Mouse (Mus musculus): ENCODE results near the gene Syt5. TPM values are rescaled to one million over a fixed set of nuclear protein-coding genes. Genes with fewer than 3 reads are reported as not detected.
"Not testable (repeated sequence)": the region's sequence is repeated elsewhere in the genome, so short reads cannot be mapped to it uniquely, and the experiment has no call there.

The Syt5 gene
- total RNA-seq (2021), result under 1 TPM in 1 of 2 experiments, not detected in 1; 0.16 TPM
- long read RNA-seq, experiment 1, result 0 reads
- long read RNA-seq, experiment 2, result 0 reads

GRCm38 (mm10) chr7:4547221-4547641 lies at the start of gene Syt5:
Gene Syt5 (minus strand): TSS chr7:4547541.
- no peak for DNase-seq

GRCm38 (mm10) chr7:4597046-4597445 lies 49.7 kb upstream of the Syt5 start:
- DNase-seq, result not testable (repeated sequence)

GRCm38 (mm10) chr7:4581481-4581880 lies 34.1 kb upstream of the Syt5 start:
- DNase-seq, result not testable (repeated sequence)

GRCm38 (mm10) chr7:4572361-4572760 lies 25.0 kb upstream of the Syt5 start:
- DNase-seq, result not testable (repeated sequence)

- no peak for DNase-seq
Measured at GRCm38 (mm10) chr7:4562660-4563059, 15.3 kb upstream of the Syt5 start.

- DNase-seq, result no peak
Measured at GRCm38 (mm10) chr7:4557167-4557560, 9.8 kb upstream of the Syt5 start.

- peak; percentile 30 for DNase-seq
Measured at GRCm38 (mm10) chr7:4556256-4557166, 9.2 kb upstream of the Syt5 start.

- DNase-seq, result no peak
Measured at GRCm38 (mm10) chr7:4546591-4547131, 680 bp downstream of the Syt5 start.

- DNase-seq, result no peak
Measured at GRCm38 (mm10) chr7:4546050-4546449, 1.3 kb downstream of the Syt5 start.

- DNase-seq, result no peak
Measured at GRCm38 (mm10) chr7:4542013-4542412, 5.3 kb downstream of the Syt5 start.

- DNase-seq, result no peak
Measured at GRCm38 (mm10) chr7:4541344-4541743, 6.0 kb downstream of the Syt5 start.

GRCm38 (mm10) chr7:4539019-4539418 lies 8.3 kb downstream of the Syt5 start:
- no peak for DNase-seq

GRCm38 (mm10) chr7:4537181-4537580 lies 10.2 kb downstream of the Syt5 start:
- no peak for DNase-seq

GRCm38 (mm10) chr7:4536369-4536768 lies 11.0 kb downstream of the Syt5 start:
- DNase-seq, result no peak

- peak; percentile 67 for DNase-seq
Measured at GRCm38 (mm10) chr7:4532005-4532729, 15.2 kb downstream of the Syt5 start, which contains the start of gene Dnaaf3. Gene Dnaaf3 (minus strand): TSS chr7:4532453.

- DNase-seq, result not testable (repeated sequence)
Measured at GRCm38 (mm10) chr7:4530166-4530565, 17.2 kb downstream of the Syt5 start.

- no peak for DNase-seq
Measured at GRCm38 (mm10) chr7:4527302-4527689, 20.0 kb downstream of the Syt5 start.

- DNase-seq, result peak; percentile 69
Measured at GRCm38 (mm10) chr7:4526341-4527301, 20.7 kb downstream of the Syt5 start.

GRCm38 (mm10) chr7:4524212-4524922 lies 23.0 kb downstream of the Syt5 start, which contains the start of gene Tnni3:
Gene Tnni3 (minus strand): TSS chr7:4524229.
- not testable (repeated sequence) for DNase-seq

Measured in gastrocnemius, postnatal 25 days (tissue).